Mouse (Mus musculus): ENCODE results near the gene Pspn. TPM values are rescaled to one million over a fixed set of nuclear protein-coding genes. Genes with fewer than 3 reads are reported as not detected.
A peak's percentile ranks its signal among the peaks of the same experiment; 100 is the strongest.

Pspn gene
- 0.32 and 0.43 TPM in 2 replicates for polyA plus RNA-seq (2015; fragmentation: Nextera tagmentation; extraction: Ambion mirVana)

- H3K36me3 ChIP-seq: peaks cover 24% of the 10 kb centered on the region
- 82% methylated on average over 9 of the region's 9 CpGs for WGBS
- H3K4me1 ChIP-seq: 0 out of 2 replicates have a peak, but pooled peaks cover 9% of the 10 kb centered on the region
- no peaks in the 10 kb centered on the region for H3K27me3 ChIP-seq (replicated peaks)
- H3K27ac ChIP-seq: no peak within 1 kb of the TSS
- H3K9ac ChIP-seq: no peak within 1 kb of the TSS
- no peak within 1 kb of the TSS for H3K4me3 ChIP-seq (replicated peaks)
- no peak within 1 kb of the TSS for H3K4me2 ChIP-seq
- ATAC-seq (ENCODE audit: insufficient read depth, low FRiP score, low read depth): no peak
- no peaks in the 10 kb centered on the region for H3K9me3 ChIP-seq
These were observed at the start of gene Pspn for GRCm38 (mm10) chr17:56999968-57000609. Gene Pspn, minus strand, starts transcription at chr17:57000018.

GRCm38 (mm10) chr17:57048816-57049215 lies 49.0 kb upstream of the Pspn start:
- no peak overlapping the region for H3K4me3 ChIP-seq (replicated peaks)
- H3K36me3 ChIP-seq: peaks cover 6% of the 10 kb centered on the region; the same call in 1 of the 2 replicates
- H3K27me3 ChIP-seq (replicated peaks): no peaks in the 10 kb centered on the region
- no peak for ATAC-seq (ENCODE audit: insufficient read depth, low FRiP score, low read depth)
- no peak overlapping the region for H3K9ac ChIP-seq
- no peaks in the 10 kb centered on the region for H3K9me3 ChIP-seq
- 91% methylated on average over 3 of the region's 3 CpGs for WGBS
- no peak overlapping the region for H3K4me2 ChIP-seq
- no peak overlapping the region for H3K27ac ChIP-seq
- no peaks in the 10 kb centered on the region for H3K4me1 ChIP-seq

GRCm38 (mm10) chr17:57047406-57047805 lies 47.6 kb upstream of the Pspn start:
- ATAC-seq (ENCODE audit: insufficient read depth, low FRiP score, low read depth): peak; percentile 40
- Histone ChIP-seq H3K9ac (no peak overlapping the region), H3K9me3 (no peaks in the 10 kb centered on the region), H3K4me1 (no peaks in the 10 kb centered on the region), H3K27me3 (replicated peaks) (no peaks in the 10 kb centered on the region), H3K4me3 (replicated peaks) (no peak overlapping the region), H3K36me3 (peaks cover 3% of the 10 kb centered on the region; the same call in 1 of the 2 replicates), H3K4me2 (no peak overlapping the region), H3K27ac (no peak overlapping the region)
- WGBS: 28% methylated on average over 5 of the region's 5 CpGs

- Histone ChIP-seq H3K9me3 (no peaks in the 10 kb centered on the region), H3K4me3 (replicated peaks) (no peak within 1 kb of the TSS), H3K9ac (no peak within 1 kb of the TSS), H3K36me3 (no peaks in the 10 kb centered on the region), H3K27me3 (replicated peaks) (no peaks in the 10 kb centered on the region), H3K4me1 (no peaks in the 10 kb centered on the region), H3K27ac (no peak within 1 kb of the TSS), H3K4me2 (no peak within 1 kb of the TSS)
- no peak for ATAC-seq (ENCODE audit: insufficient read depth, low FRiP score, low read depth)
- WGBS: 75% methylated on average over 8 of the region's 8 CpGs
These were observed 41.7 kb upstream of the Pspn start, which contains the start of gene Slc25a41 for GRCm38 (mm10) chr17:57041554-57041953. Gene Slc25a41, minus strand, starts transcription at chr17:57041654.

GRCm38 (mm10) chr17:57038978-57039377 lies 39.2 kb upstream of the Pspn start:
- Histone ChIP-seq H3K27ac (no peak overlapping the region), H3K27me3 (replicated peaks) (no peaks in the 10 kb centered on the region), H3K4me3 (replicated peaks) (no peak overlapping the region), H3K4me2 (no peak overlapping the region), H3K4me1 (no peaks in the 10 kb centered on the region), H3K36me3 (no peaks in the 10 kb centered on the region), H3K9ac (no peak overlapping the region), H3K9me3 (no peaks in the 10 kb centered on the region)
- no peak for ATAC-seq (ENCODE audit: insufficient read depth, low FRiP score, low read depth)
- 39% methylated on average over 8 of the region's 8 CpGs for WGBS

GRCm38 (mm10) chr17:57032854-57033253 lies 33.0 kb upstream of the Pspn start:
- no peaks in the 10 kb centered on the region for H3K9me3 ChIP-seq
- H3K36me3 ChIP-seq: peaks cover 10% of the 10 kb centered on the region; the same call in 1 of the 2 replicates
- no peak overlapping the region for H3K4me3 ChIP-seq (replicated peaks)
- no peaks in the 10 kb centered on the region for H3K27me3 ChIP-seq (replicated peaks)
- H3K4me2 ChIP-seq: peak overlapping the region; percentile 67
- no peak for ATAC-seq (ENCODE audit: insufficient read depth, low FRiP score, low read depth)
- 85% methylated on average over 4 of the region's 4 CpGs for WGBS
- H3K9ac ChIP-seq: no peak overlapping the region
- H3K4me1 ChIP-seq: peaks cover 17% of the 10 kb centered on the region
- peak overlapping the region; percentile 91; the same call in 1 of the 2 replicates for H3K27ac ChIP-seq

- under 1% methylated on average over 38 of the region's 38 CpGs for WGBS
- no peaks in the 10 kb centered on the region for H3K27me3 ChIP-seq (replicated peaks)
- no peaks in the 10 kb centered on the region for H3K9me3 ChIP-seq
- peak overlapping the region; percentile 67 for H3K4me2 ChIP-seq
- peak overlapping the region; percentile 97 for H3K4me3 ChIP-seq (replicated peaks)
- peaks cover 17% of the 10 kb centered on the region for H3K4me1 ChIP-seq
- H3K36me3 ChIP-seq: peaks cover 18% of the 10 kb centered on the region; the same call in 1 of the 2 replicates
- peak overlapping the region; percentile 91 for H3K27ac ChIP-seq
- peak; percentile 96 for ATAC-seq (ENCODE audit: insufficient read depth, low FRiP score, low read depth)
- no peak overlapping the region for H3K9ac ChIP-seq
These were observed 32.0 kb upstream of the Pspn start for GRCm38 (mm10) chr17:57031661-57032420.

GRCm38 (mm10) chr17:57030931-57031660 lies 31.3 kb upstream of the Pspn start, which contains the start of gene Khsrp:
Gene Khsrp, minus strand, starts transcription at chr17:57031522.
- H3K4me1 ChIP-seq: peaks cover 17% of the 10 kb centered on the region
- no peaks in the 10 kb centered on the region for H3K27me3 ChIP-seq (replicated peaks)
- WGBS: under 1% methylated on average over 61 of the region's 99 CpGs
- peak within 1 kb of the TSS; percentile 97 for H3K4me3 ChIP-seq (replicated peaks)
- peak within 1 kb of the TSS; percentile 76 for H3K4me2 ChIP-seq
- H3K9ac ChIP-seq: peak within 1 kb of the TSS; percentile 100
- no peak for ATAC-seq (ENCODE audit: insufficient read depth, low FRiP score, low read depth)
- H3K9me3 ChIP-seq: no peaks in the 10 kb centered on the region
- peak within 1 kb of the TSS; percentile 91 for H3K27ac ChIP-seq
- peaks cover 25% of the 10 kb centered on the region; the same call in 1 of the 2 replicates for H3K36me3 ChIP-seq

- Histone ChIP-seq H3K27ac (no peak overlapping the region), H3K9ac (0 out of 2 replicates have a peak overlapping the region, but pooled peaks have one; percentile 100), H3K27me3 (replicated peaks) (no peaks in the 10 kb centered on the region), H3K4me3 (replicated peaks) (peak overlapping the region; percentile 97), H3K9me3 (no peaks in the 10 kb centered on the region), H3K4me2 (peak overlapping the region; percentile 76), H3K36me3 (peaks cover 39% of the 10 kb centered on the region), H3K4me1 (peaks cover 17% of the 10 kb centered on the region)
- WGBS: 26% methylated on average over 8 of the region's 8 CpGs
- ATAC-seq (ENCODE audit: insufficient read depth, low FRiP score, low read depth): no peak
These were observed 29.9 kb upstream of the Pspn start for GRCm38 (mm10) chr17:57029691-57030090.

- no peak overlapping the region for H3K27ac ChIP-seq
- 89% methylated on average over 4 of the region's 4 CpGs for WGBS
- no peaks in the 10 kb centered on the region for H3K9me3 ChIP-seq
- H3K4me3 ChIP-seq (replicated peaks): no peak overlapping the region
- no peak for ATAC-seq (ENCODE audit: insufficient read depth, low FRiP score, low read depth)
- no peak overlapping the region for H3K4me2 ChIP-seq
- peaks cover 61% of the 10 kb centered on the region for H3K36me3 ChIP-seq
- H3K27me3 ChIP-seq (replicated peaks): no peaks in the 10 kb centered on the region
- H3K9ac ChIP-seq: no peak overlapping the region
- peaks cover 17% of the 10 kb centered on the region for H3K4me1 ChIP-seq
These were observed 27.7 kb upstream of the Pspn start for GRCm38 (mm10) chr17:57027471-57027870.

- H3K4me1 ChIP-seq: no peaks in the 10 kb centered on the region
- WGBS: 84% methylated on average over 5 of the region's 5 CpGs
- no peaks in the 10 kb centered on the region for H3K9me3 ChIP-seq
- H3K36me3 ChIP-seq: peaks cover 56% of the 10 kb centered on the region
- no peak overlapping the region for H3K4me3 ChIP-seq (replicated peaks)
- H3K4me2 ChIP-seq: no peak overlapping the region
- H3K27me3 ChIP-seq (replicated peaks): no peaks in the 10 kb centered on the region
- H3K9ac ChIP-seq: no peak overlapping the region
- ATAC-seq (ENCODE audit: insufficient read depth, low FRiP score, low read depth): no peak
- H3K27ac ChIP-seq: no peak overlapping the region
These were observed 21.1 kb upstream of the Pspn start for GRCm38 (mm10) chr17:57020960-57021359.
